Mouse (Mus musculus) kidney, embryonic 14.5 days (tissue): Measurements from ENCODE around the gene Efcab6. TPM values are rescaled to one million over a fixed set of nuclear protein-coding genes. Genes with fewer than 3 reads are reported as not detected.

Experiments
- ATAC-seq: fragments of 200-750 bp; cut with Nextera tagmentation; 2 replicates; pipeline ENCODE4 v1.8.0; 2017; ENCODE audit warnings: moderate number of reproducible peaks, mild to moderate bottlenecking, moderate TSS enrichment, moderate library complexity; ENCODE audit not compliant: low FRiP score, low TSS enrichment
- H3K27ac ChIP-seq: fragments of 300-500 bp; sonication (generic); 2 replicates; pipeline ENCODE4 v1.5.1; 2014; ENCODE audit warnings: low read depth, mild to moderate bottlenecking, low read length, moderate library complexity, mixed read lengths
- H3K27me3 ChIP-seq: fragments of 300-500 bp; sonication (generic); 2 replicates; pipeline ENCODE4 v1.6.1; 2014; ENCODE audit warnings: mild to moderate bottlenecking, low read length; ENCODE audit not compliant: control insufficient read depth, insufficient read depth
- H3K36me3 ChIP-seq: fragments of 300-500 bp; sonication (generic); 2 replicates; pipeline ENCODE4 v1.6.1; 2014; ENCODE audit warnings: low read length, mixed read lengths; ENCODE audit not compliant: control insufficient read depth, insufficient read depth
- H3K4me1 ChIP-seq: fragments of 300-500 bp; sonication (generic); 2 replicates; pipeline ENCODE4 v1.6.1; 2014; ENCODE audit warnings: low read length, mixed read lengths; ENCODE audit not compliant: control insufficient read depth, insufficient read depth
- H3K4me2 ChIP-seq: fragments of 300-500 bp; sonication (generic); replicated peaks from 2 replicates; pipeline ENCODE4 v1.6.1; 2014; ENCODE audit warnings: low read depth, mild to moderate bottlenecking, low read length
- H3K4me3 ChIP-seq: fragments of 300-500 bp; sonication (generic); 2 replicates; pipeline ENCODE4 v1.5.1; 2014; ENCODE audit warnings: mild to moderate bottlenecking, low read length
- H3K9ac ChIP-seq: fragments of 300-500 bp; sonication (generic); 2 replicates; pipeline ENCODE4 v1.6.1; 2014; ENCODE audit warnings: low read depth, mild to moderate bottlenecking, low read length, moderate library complexity
- H3K9me3 ChIP-seq: fragments of 300-500 bp; sonication (generic); 2 replicates; pipeline ENCODE4 v1.6.1; 2016; ENCODE audit warnings: low read length; ENCODE audit not compliant: control insufficient read depth
- WGBS: fragments of 180-500 bp; shearing (Covaris S2); extraction: QIAGEN DNeasy Blood & Tissue Kit; methylation state at CpG from one replicate; pipeline ENCODE4 v1.1.7; 2014; 5-methylcytosine and 5-hydroxymethylcytosine counted together
- polyA plus RNA-seq: library from polyadenylated mRNA; unstranded; fragments of >200 nt; fragmentation: Nextera tagmentation; extraction: Ambion mirVana; gene quantifications from 2 replicates; pipeline ENCODE4 v1.2.1, GENCODE M21; 2014

Efcab6 gene
- polyA plus RNA-seq, 1 experiment from 2014 or later: not detected

DNA sequence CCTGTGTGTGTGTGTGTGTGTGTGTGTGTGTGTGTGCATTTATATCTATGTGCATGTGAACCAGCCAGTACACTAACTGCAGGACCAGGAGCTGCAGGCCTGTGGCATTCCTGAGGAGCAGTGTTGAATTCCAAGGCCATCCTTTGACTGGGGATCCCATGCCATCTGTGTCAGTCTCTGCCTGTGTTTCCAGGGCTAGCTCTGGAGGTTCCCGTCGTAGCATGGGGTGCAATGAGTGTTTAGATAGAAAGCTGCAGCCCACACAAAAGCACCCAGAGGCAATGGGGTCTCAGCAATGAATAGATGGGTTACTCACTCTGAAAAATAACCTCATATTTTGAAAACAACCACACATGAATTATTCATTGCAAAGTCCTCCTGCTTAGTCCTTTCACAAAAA lies 126.7 kb downstream of the Efcab6 start:
- no peak overlapping the region for H3K27ac ChIP-seq
- H3K4me1 ChIP-seq: no peaks in the 10 kb centered on the region
- ATAC-seq: no peak
- no peaks in the 10 kb centered on the region for H3K36me3 ChIP-seq
- 77% methylated on average over 2 of the region's 2 CpGs for WGBS
- no peak overlapping the region for H3K9ac ChIP-seq
- no peaks in the 10 kb centered on the region for H3K27me3 ChIP-seq
- no peak overlapping the region for H3K4me3 ChIP-seq
- no peaks in the 10 kb centered on the region for H3K9me3 ChIP-seq
- no peak overlapping the region for H3K4me2 ChIP-seq

DNA sequence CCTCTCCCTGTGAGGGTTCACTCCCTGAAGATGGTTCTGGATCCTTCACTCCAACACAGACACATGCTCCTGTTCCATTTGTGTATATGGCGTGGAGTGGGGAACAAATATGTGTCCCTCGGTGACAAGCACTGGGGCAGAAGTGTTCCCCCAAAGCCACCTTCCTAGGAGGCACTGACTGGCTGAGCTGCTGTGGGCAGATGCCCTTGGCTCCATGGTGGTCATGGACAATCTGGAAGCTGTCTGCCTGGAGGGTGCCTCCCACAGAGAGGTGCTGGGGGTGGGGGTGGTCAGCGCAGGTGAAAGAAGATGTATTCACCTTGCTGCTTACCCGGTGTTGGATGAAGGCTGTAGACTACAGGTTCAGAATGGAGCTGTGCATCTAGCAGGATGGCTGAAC lies 128.7 kb downstream of the Efcab6 start:
- H3K27me3 ChIP-seq: no peaks in the 10 kb centered on the region
- H3K36me3 ChIP-seq: no peaks in the 10 kb centered on the region
- WGBS: 92% methylated on average over 4 of the region's 4 CpGs
- no peaks in the 10 kb centered on the region for H3K9me3 ChIP-seq
- H3K4me1 ChIP-seq: no peaks in the 10 kb centered on the region
- no peak overlapping the region for H3K4me2 ChIP-seq
- H3K4me3 ChIP-seq: no peak overlapping the region
- ATAC-seq: no peak
- H3K9ac ChIP-seq: no peak overlapping the region
- H3K27ac ChIP-seq: no peak overlapping the region

DNA sequence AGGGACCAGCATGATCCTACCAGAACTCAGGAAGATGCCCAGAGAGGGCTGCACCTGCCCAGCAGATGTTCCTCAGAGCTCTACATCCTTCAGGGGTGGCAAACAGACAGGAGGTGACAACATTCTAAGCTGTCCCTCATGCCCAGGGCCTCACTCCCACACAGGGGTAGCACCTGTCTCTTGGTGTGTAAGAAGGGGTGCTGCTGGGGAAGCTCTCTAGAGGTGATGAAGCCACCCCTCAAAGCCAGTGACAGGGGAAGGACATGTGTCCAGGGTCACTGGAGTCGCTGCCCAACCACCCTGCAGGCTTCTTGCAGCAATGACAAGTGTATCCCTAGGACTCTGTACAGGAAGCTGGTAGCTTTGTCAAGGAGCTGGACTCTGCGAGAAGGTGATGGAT lies 130.4 kb downstream of the Efcab6 start:
- no peaks in the 10 kb centered on the region for H3K36me3 ChIP-seq
- H3K27ac ChIP-seq: no peak overlapping the region
- H3K4me2 ChIP-seq: no peak overlapping the region
- H3K9me3 ChIP-seq: no peaks in the 10 kb centered on the region
- H3K4me3 ChIP-seq: no peak overlapping the region
- WGBS: 58% methylated on average over 2 of the region's 2 CpGs
- ATAC-seq: no peak
- no peaks in the 10 kb centered on the region for H3K4me1 ChIP-seq
- no peak overlapping the region for H3K9ac ChIP-seq
- H3K27me3 ChIP-seq: no peaks in the 10 kb centered on the region

DNA sequence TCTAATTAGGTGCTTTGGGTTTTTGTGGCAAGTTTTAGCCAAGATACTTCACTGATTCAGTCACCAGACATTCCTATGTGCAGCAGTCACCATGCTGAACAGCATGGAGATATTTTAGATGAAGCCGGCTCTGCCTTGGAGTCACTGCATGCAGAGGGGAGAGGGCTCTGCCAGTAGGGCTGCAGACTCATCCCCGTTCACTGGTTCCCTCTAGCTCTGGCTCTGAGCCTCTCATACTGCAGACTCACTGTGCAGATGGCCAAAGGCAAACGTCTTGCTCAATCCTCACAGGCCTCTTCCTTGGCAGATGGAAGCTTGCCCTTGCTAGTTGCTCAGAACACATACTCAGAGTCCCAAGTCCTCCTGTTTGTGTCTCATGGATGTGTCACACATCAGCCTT lies 139.8 kb downstream of the Efcab6 start:
- no peak for ATAC-seq
- H3K9me3 ChIP-seq: no peaks in the 10 kb centered on the region

GRCm38 (mm10) chr15:83924656-83925055 lies 140.5 kb downstream of the Efcab6 start:
- WGBS: 30% methylated on average over 4 of the region's 4 CpGs
- no peak for ATAC-seq
- no peak overlapping the region for H3K4me3 ChIP-seq
- H3K4me1 ChIP-seq: no peaks in the 10 kb centered on the region
- H3K9ac ChIP-seq: no peak overlapping the region
- H3K9me3 ChIP-seq: no peaks in the 10 kb centered on the region
- H3K4me2 ChIP-seq: no peak overlapping the region
- H3K36me3 ChIP-seq: no peaks in the 10 kb centered on the region
- no peak overlapping the region for H3K27ac ChIP-seq
- no peaks in the 10 kb centered on the region for H3K27me3 ChIP-seq

More for the DNA sequence above, 139.8 kb downstream of the Efcab6 start:
- Histone ChIP-seq H3K27ac (no peak overlapping the region), H3K27me3 (no peaks in the 10 kb centered on the region), H3K9ac (no peak overlapping the region), H3K4me3 (no peak overlapping the region), H3K36me3 (no peaks in the 10 kb centered on the region), H3K4me1 (no peaks in the 10 kb centered on the region), H3K4me2 (no peak overlapping the region)
- 77% methylated on average over 3 of the region's 3 CpGs for WGBS

- H3K9me3 ChIP-seq: no peaks in the 10 kb centered on the region
- WGBS: 86% methylated on average over 10 of the region's 10 CpGs
- no peaks in the 10 kb centered on the region for H3K27me3 ChIP-seq
- no peaks in the 10 kb centered on the region for H3K4me1 ChIP-seq
- H3K9ac ChIP-seq: no peak overlapping the region
- no peaks in the 10 kb centered on the region for H3K36me3 ChIP-seq
- H3K27ac ChIP-seq: no peak overlapping the region
- H3K4me3 ChIP-seq: no peak overlapping the region
- no peak for ATAC-seq
- no peak overlapping the region for H3K4me2 ChIP-seq
These were observed 149.8 kb downstream of the Efcab6 start for GRCm38 (mm10) chr15:83915376-83915775.

- ATAC-seq: no peak
- H3K9me3 ChIP-seq: no peaks in the 10 kb centered on the region
- H3K27me3 ChIP-seq: no peaks in the 10 kb centered on the region
- WGBS: 89% methylated on average over 14 of the region's 14 CpGs
- no peaks in the 10 kb centered on the region for H3K36me3 ChIP-seq
- H3K4me1 ChIP-seq: no peaks in the 10 kb centered on the region
- H3K4me3 ChIP-seq: no peak overlapping the region
- H3K9ac ChIP-seq: no peak overlapping the region
- no peak overlapping the region for H3K27ac ChIP-seq
- H3K4me2 ChIP-seq: no peak overlapping the region
These were observed 152.0 kb downstream of the Efcab6 start for GRCm38 (mm10) chr15:83913028-83913714.

DNA sequence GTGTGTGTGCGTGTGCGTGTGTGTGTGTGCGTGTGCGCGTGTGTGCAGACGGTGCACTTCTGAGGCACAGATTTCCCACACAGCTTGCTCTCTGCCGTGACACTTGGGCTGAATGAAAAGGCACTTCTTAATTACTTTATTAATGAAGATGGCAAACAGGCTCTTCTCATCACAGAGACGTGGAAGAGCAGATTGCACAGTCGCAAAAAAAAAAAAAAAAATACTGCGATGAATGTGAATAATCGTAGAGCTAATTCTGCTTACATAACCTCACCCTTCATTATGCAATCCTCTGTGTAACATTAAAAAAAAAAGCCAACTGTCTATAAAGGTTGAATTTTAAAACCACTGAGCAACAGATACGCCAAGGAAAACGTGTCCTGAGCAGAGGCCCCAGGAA lies 158.7 kb downstream of the Efcab6 start:
- no peak for ATAC-seq
- no peaks in the 10 kb centered on the region for H3K36me3 ChIP-seq
- no peak overlapping the region for H3K4me2 ChIP-seq
- no peaks in the 10 kb centered on the region; the same call in 1 of the 2 replicates for H3K27me3 ChIP-seq
- 90% methylated on average over 13 of the region's 13 CpGs for WGBS
- H3K9ac ChIP-seq: no peak overlapping the region
- no peaks in the 10 kb centered on the region for H3K9me3 ChIP-seq
- no peak overlapping the region for H3K4me3 ChIP-seq
- no peak overlapping the region for H3K27ac ChIP-seq
- no peaks in the 10 kb centered on the region for H3K4me1 ChIP-seq

DNA sequence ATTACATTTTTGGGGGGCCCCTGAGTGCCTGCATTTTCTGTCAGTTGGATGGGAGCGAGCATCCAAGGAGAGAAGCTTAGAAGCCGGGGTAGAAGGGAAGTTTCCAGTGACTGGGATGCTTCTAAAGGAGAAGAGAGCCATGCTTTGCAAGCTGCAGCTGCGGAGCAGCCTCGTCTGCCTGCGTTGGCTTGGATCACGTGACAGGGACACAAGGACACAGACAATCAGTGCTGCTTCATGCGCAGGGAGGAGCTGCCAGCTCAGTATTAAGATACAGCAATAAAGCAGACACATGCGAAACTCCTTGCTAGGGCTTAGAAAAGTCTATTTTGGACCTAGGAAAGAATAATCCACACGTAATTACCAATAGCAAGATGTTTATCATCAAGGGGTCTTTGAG lies 167.9 kb downstream of the Efcab6 start:
- H3K27me3 ChIP-seq: no peaks in the 10 kb centered on the region; the same call in 1 of the 2 replicates
- 73% methylated on average over 9 of the region's 9 CpGs for WGBS
- H3K4me2 ChIP-seq: no peak overlapping the region
- ATAC-seq: no peak
- H3K36me3 ChIP-seq: no peaks in the 10 kb centered on the region
- no peak overlapping the region for H3K27ac ChIP-seq
- no peaks in the 10 kb centered on the region for H3K4me1 ChIP-seq
- H3K9ac ChIP-seq: no peak overlapping the region
- no peak overlapping the region for H3K4me3 ChIP-seq
- no peaks in the 10 kb centered on the region for H3K9me3 ChIP-seq
